In the genomic region with DNA sequence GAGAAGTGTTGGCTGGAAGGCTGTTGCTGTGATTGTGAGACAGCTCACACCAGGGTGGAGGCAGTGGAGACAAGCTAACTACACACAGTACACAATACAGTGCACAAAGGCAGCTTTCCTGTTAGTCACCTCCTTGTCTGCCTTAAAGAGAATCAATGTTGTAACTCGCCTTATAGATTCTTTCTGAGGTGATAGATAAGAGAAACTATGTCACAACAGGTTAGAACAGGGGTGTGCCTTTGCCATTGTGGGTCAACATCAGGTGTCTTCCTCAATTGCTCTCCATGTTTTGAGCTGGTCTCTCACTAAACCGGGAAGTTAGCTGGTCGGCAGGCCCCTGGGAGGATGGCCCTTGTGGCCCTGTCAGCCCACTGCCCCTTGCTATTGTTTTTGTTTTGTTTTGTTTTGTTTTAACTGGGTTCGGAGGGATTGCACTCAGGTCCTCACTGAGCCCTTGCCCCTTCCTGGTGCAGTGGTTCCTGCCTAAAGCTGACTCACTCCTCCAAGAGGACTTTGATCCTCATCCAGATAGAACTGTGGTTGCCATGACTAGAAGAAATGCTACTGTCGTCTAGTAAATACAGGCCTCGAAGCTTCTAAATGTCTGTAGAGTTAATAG, we compare ENCODE assay signal across 8 mouse cellular contexts. TPM values are rescaled to one million over a fixed set of nuclear protein-coding genes. Genes with fewer than 3 reads are reported as not detected.
DNase-seq lines count a peak whose midpoint lies in the region; ATAC-seq and TF ChIP-seq lines count a peak whose summit lies in the region.
"Had no signal": no experiment of that assay in that cellular context is flagged by ENCODE, and none has a peak within 500 bp of the region (broad histone marks: within the 10 kb centered on the region; RNA-seq: fewer than 3 reads in every experiment).

No protein-coding gene starts in this region.

- peak overlapping the region; percentile 13; the same call in 1 of the 2 replicates for H3K9ac ChIP-seq in liver, embryonic 14.5 days (replicated peaks)
- no peak overlapping the region for H3K9ac ChIP-seq in forebrain, embryonic 16.5 days (replicated peaks; ENCODE audit: low read depth, low read length)

- H3K27me3 ChIP-seq in liver, embryonic 14.5 days (ENCODE audit: control insufficient read depth, insufficient read depth, low read length) = no peaks in the 10 kb centered on the region
- no peaks in the 10 kb centered on the region for H3K27me3 ChIP-seq in forebrain, embryonic 16.5 days (replicated peaks; ENCODE audit: control insufficient read depth, insufficient read depth, low read length)

- H3K9me3 ChIP-seq in liver, embryonic 14.5 days (ENCODE audit: control insufficient read depth, low read length) = no peaks in the 10 kb centered on the region
- H3K9me3 ChIP-seq in forebrain, embryonic 16.5 days (ENCODE audit: control insufficient read depth, low read length) = no peaks in the 10 kb centered on the region
- H3K9me3 ChIP-seq: forebrain, embryonic 10.5 days had no signal

- peak overlapping the region; percentile 51 for H3K4me2 ChIP-seq in liver, embryonic 14.5 days (ENCODE audit: low read depth)
- no peak overlapping the region for H3K4me2 ChIP-seq in forebrain, embryonic 16.5 days (ENCODE audit: low read length)

- DNase-seq in kidney, adult 8-10 months = peak; percentile 24 to 32
- DNase-seq in kidney, postnatal 10 days = no peak
- DNase-seq in B cell, adult 2 months = peak; percentile 8 to 16
- DNase-seq in adrenal gland, postnatal 10 days = peak; percentile 24
- no peak for DNase-seq in liver, embryonic 14.5 days (ENCODE audit: low read depth in 3 of 3, low spot score in 3 of 3)
- DNase-seq in left cerebral cortex, adult 9 months (ENCODE audit: low spot score in 2 of 2) = no peak

- no peaks in the 10 kb centered on the region; the same call in 1 of the 2 replicates for H3K36me3 ChIP-seq in liver, embryonic 14.5 days (replicated peaks; ENCODE audit: control insufficient read depth, insufficient read depth, low read depth)
- H3K36me3 ChIP-seq in forebrain, embryonic 16.5 days (ENCODE audit: control insufficient read depth, insufficient read depth) = no peaks in the 10 kb centered on the region
- H3K36me3 ChIP-seq: forebrain, embryonic 10.5 days had no signal

- no peak for ATAC-seq in liver, embryonic 14.5 days (ENCODE audit: insufficient read depth)
- no peak for ATAC-seq in forebrain, embryonic 16.5 days

- TF ChIP-seq CTCF in liver, embryonic 14.5 days (IDR thresholded peaks at IDR 0.05; ENCODE audit: low read depth) = no peak

- WGBS in liver, embryonic 14.5 days (ENCODE audit: insufficient replicate concordance) = 18% methylated on average over 6 of the region's 6 CpGs
- 62% methylated on average over 6 of the region's 6 CpGs for WGBS in forebrain, embryonic 16.5 days

- no peak for TF ChIP-seq EP300 in liver, embryonic 14.5 days (IDR thresholded peaks at IDR 0.05; ENCODE audit: low read depth)

- peak overlapping the region in 1 of 2 experiments; percentile 4; a peak in 2 of 4 replicates for H3K4me3 ChIP-seq in liver, embryonic 14.5 days (ENCODE audit: insufficient read depth in 1 of 2, low read depth in 2 of 2, low read length in 2 of 2)
- H3K4me3 ChIP-seq in forebrain, embryonic 16.5 days (replicated peaks; ENCODE audit: low read length) = no peak overlapping the region
- H3K4me3 ChIP-seq: forebrain, embryonic 10.5 days had no signal

- H3K27ac ChIP-seq in liver, embryonic 14.5 days = peak overlapping the region; percentile 39
- H3K27ac ChIP-seq in forebrain, embryonic 16.5 days (ENCODE audit: low read length) = no peak overlapping the region
- H3K27ac ChIP-seq: forebrain, embryonic 10.5 days had no signal

- peaks cover 33 to 37% of the 10 kb centered on the region in 2 experiments for H3K4me1 ChIP-seq in liver, embryonic 14.5 days (replicated peaks; ENCODE audit: control insufficient read depth in 2 of 2, insufficient read depth in 2 of 2, low read length in 1 of 2)
- peaks cover 4% of the 10 kb centered on the region for H3K4me1 ChIP-seq in forebrain, embryonic 16.5 days (replicated peaks; ENCODE audit: control insufficient read depth, insufficient read depth, low read length)

RNA-seq across cellular contexts. Expression of gene C1galt1, which starts 3.4 kb away (rescaled TPM):
- total RNA-seq in adrenal gland, postnatal 10 days (2021) = 10 to 100 TPM; 24.1 to 25.4 TPM
- polyA plus RNA-seq in liver, embryonic 14.5 days (2012; rRNA removed) = 5.9 and 8.0 TPM in 2 replicates
- polyA plus RNA-seq in liver, embryonic 14.5 days (2014; fragmentation: Nextera tagmentation; extraction: Ambion mirVana) = 6.3 and 7.2 TPM in 2 replicates
- 1.4 and 1.5 TPM in 2 replicates for polyA plus RNA-seq in forebrain, embryonic 16.5 days (2015; fragmentation: Nextera tagmentation; extraction: Ambion mirVana)

Comparison
In these comparisons a context has a peak if more than half of its experiments do, and no peak if none do; other contexts are left out.
1. DNase-seq: peak in kidney, adult 8-10 months (2 of 2), B cell, adult 2 months (2 of 2) and adrenal gland, postnatal 10 days (single experiment); none in kidney, postnatal 10 days (single experiment), liver, embryonic 14.5 days (0 of 3) and left cerebral cortex, adult 9 months (0 of 2).